Mouse (Mus musculus): ENCODE data around the gene Prss34. TPM values are rescaled to one million over a fixed set of nuclear protein-coding genes. Genes with fewer than 3 reads are reported as not detected.

Gene Prss34
- polyA plus RNA-seq, 1 experiment from 2014 or later = 0.09 TPM

DNA sequence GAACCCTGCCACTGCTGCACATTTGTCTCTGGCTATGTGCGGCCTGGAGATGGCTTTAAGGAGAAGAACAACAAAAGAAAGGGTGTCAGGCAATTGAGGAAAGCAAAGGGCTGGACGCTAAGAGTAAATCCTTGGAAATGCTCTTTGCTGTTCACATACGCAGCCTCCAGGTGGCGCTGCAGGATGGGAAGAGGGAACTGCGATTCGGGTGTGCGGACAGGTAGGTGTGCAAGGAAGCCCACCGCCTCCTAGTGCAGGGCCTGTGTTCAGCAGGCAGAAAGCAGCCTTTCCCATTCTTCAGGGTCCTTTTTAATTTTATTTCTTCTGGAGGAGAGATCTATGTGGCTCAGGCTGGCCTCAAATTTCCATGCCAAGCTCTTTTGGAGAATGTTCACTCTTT lies 35.7 kb downstream of the Prss34 start:
- ATAC-seq (replicated peaks; ENCODE audit: low FRiP score, low read depth) = no peak; the same call in 1 of the 2 replicates
- H3K27me3 ChIP-seq (ENCODE audit: insufficient read depth, low read length) = no peaks in the 10 kb centered on the region
- H3K4me3 ChIP-seq (replicated peaks; ENCODE audit: low read depth, low read length) = no peak overlapping the region
- H3K4me1 ChIP-seq (replicated peaks; ENCODE audit: insufficient read depth, low read length) = no peaks in the 10 kb centered on the region
- H3K27ac ChIP-seq = no peak overlapping the region
- peak; percentile 98 for TF ChIP-seq CTCF (IDR thresholded peaks at IDR 0.05; ENCODE audit: low read depth)
- DNase-seq (ENCODE audit: low spot score) = peak; percentile 86
- no peak overlapping the region for H3K4me2 ChIP-seq (ENCODE audit: low read length)
- WGBS = 1% methylated on average over 8 of the region's 8 CpGs
- H3K9ac ChIP-seq (ENCODE audit: low read depth, low read length) = no peak overlapping the region
- no peaks in the 10 kb centered on the region for H3K36me3 ChIP-seq (ENCODE audit: insufficient read depth, low read length)
- no peaks in the 10 kb centered on the region for H3K9me3 ChIP-seq (replicated peaks; ENCODE audit: low read length)

GRCm38 (mm10) chr17:25338218-25338617 lies 40.0 kb downstream of the Prss34 start:
- no peaks in the 10 kb centered on the region for H3K9me3 ChIP-seq (replicated peaks; ENCODE audit: low read length)
- 76% methylated on average over 4 of the region's 4 CpGs for WGBS
- no peak for DNase-seq (ENCODE audit: low spot score)
- H3K36me3 ChIP-seq (ENCODE audit: insufficient read depth, low read length) = no peaks in the 10 kb centered on the region
- TF ChIP-seq CTCF (IDR thresholded peaks at IDR 0.05; ENCODE audit: low read depth) = no peak
- H3K4me1 ChIP-seq (replicated peaks; ENCODE audit: insufficient read depth, low read length) = no peaks in the 10 kb centered on the region
- H3K4me2 ChIP-seq (ENCODE audit: low read length) = no peak overlapping the region
- no peak overlapping the region for H3K4me3 ChIP-seq (replicated peaks; ENCODE audit: low read depth, low read length)
- H3K27me3 ChIP-seq (ENCODE audit: insufficient read depth, low read length) = no peaks in the 10 kb centered on the region
- H3K27ac ChIP-seq = no peak overlapping the region
- no peak overlapping the region for H3K9ac ChIP-seq (ENCODE audit: low read depth, low read length)
- ATAC-seq (replicated peaks; ENCODE audit: low FRiP score, low read depth) = no peak

- Histone ChIP-seq H3K9ac (ENCODE audit: low read depth, low read length) (no peak overlapping the region), H3K4me2 (ENCODE audit: low read length) (no peak overlapping the region), H3K27me3 (ENCODE audit: insufficient read depth, low read length) (no peaks in the 10 kb centered on the region), H3K4me1 (replicated peaks; ENCODE audit: insufficient read depth, low read length) (no peaks in the 10 kb centered on the region), H3K4me3 (replicated peaks; ENCODE audit: low read depth, low read length) (no peak overlapping the region), H3K27ac (no peak overlapping the region), H3K36me3 (ENCODE audit: insufficient read depth, low read length) (no peaks in the 10 kb centered on the region), H3K9me3 (replicated peaks; ENCODE audit: low read length) (no peaks in the 10 kb centered on the region)
- 89% methylated on average over 6 of the region's 6 CpGs for WGBS
- no peak for TF ChIP-seq CTCF (IDR thresholded peaks at IDR 0.05; ENCODE audit: low read depth)
- DNase-seq (ENCODE audit: low spot score) = no peak
- no peak for ATAC-seq (replicated peaks; ENCODE audit: low FRiP score, low read depth)
Measured at GRCm38 (mm10) chr17:25340003-25340402, 41.8 kb downstream of the Prss34 start.

DNA sequence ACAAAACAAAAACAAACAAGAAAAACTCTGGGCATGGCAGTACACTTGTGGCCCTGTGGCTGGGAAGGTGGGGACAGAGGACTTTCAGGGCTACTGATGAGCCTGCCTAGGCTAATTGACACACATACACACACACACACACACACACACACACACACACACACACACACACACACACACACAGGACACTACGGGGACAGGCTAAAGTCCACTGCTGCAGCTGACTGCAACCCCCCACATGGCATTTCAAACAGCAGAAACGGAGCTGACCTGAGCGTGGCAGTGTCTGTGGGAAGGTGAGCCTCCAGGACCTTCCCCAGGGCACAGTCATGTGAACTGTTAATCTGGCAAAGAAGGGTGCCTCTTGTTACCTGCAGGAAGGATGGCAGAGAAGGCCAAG lies 43.3 kb downstream of the Prss34 start:
- no peaks in the 10 kb centered on the region for H3K27me3 ChIP-seq (ENCODE audit: insufficient read depth, low read length)
- no peaks in the 10 kb centered on the region for H3K9me3 ChIP-seq (replicated peaks; ENCODE audit: low read length)
- ATAC-seq (replicated peaks; ENCODE audit: low FRiP score, low read depth) = peak; percentile 76; the same call in 1 of the 2 replicates
- no peak for DNase-seq (ENCODE audit: low spot score)
- 39% methylated on average over 3 of the region's 3 CpGs for WGBS
- H3K4me2 ChIP-seq (ENCODE audit: low read length) = no peak overlapping the region
- H3K9ac ChIP-seq (ENCODE audit: low read depth, low read length) = no peak overlapping the region
- H3K4me3 ChIP-seq (replicated peaks; ENCODE audit: low read depth, low read length) = no peak overlapping the region
- TF ChIP-seq CTCF (IDR thresholded peaks at IDR 0.05; ENCODE audit: low read depth) = no peak
- H3K4me1 ChIP-seq (replicated peaks; ENCODE audit: insufficient read depth, low read length) = no peaks in the 10 kb centered on the region
- H3K36me3 ChIP-seq (ENCODE audit: insufficient read depth, low read length) = no peaks in the 10 kb centered on the region
- H3K27ac ChIP-seq = no peak overlapping the region

DNA sequence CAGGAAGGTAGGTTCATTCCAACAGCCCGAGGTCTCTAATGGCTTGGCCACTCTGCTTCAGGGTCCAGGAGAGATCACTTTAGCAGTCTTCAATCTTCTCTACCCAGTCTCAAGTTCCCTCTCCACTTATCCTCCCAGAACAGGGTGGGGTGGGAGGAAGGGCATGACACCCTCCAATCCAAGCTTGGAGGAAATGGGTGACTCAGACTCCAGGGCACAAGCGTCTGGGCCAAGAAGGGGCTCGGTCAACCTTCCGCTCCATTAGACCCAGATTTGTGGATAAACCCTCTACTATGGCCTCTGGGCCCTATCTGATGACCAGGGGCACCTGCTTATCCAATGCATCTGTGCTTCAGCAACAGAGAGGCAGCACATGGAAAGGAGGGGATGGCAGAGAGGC lies 47.3 kb downstream of the Prss34 start, which contains the start of gene Tpsab1:
Tpsab1 (minus strand) TSS at position 101 of the 400 bp plus-strand sequence.
- ATAC-seq (replicated peaks; ENCODE audit: low FRiP score, low read depth) = no peak
- 74% methylated on average over 4 of the region's 4 CpGs for WGBS
- Histone ChIP-seq H3K4me3 (replicated peaks; ENCODE audit: low read depth, low read length) (no peak within 1 kb of the TSS), H3K36me3 (ENCODE audit: insufficient read depth, low read length) (no peaks in the 10 kb centered on the region), H3K27me3 (ENCODE audit: insufficient read depth, low read length) (no peaks in the 10 kb centered on the region), H3K4me1 (replicated peaks; ENCODE audit: insufficient read depth, low read length) (no peaks in the 10 kb centered on the region), H3K9ac (ENCODE audit: low read depth, low read length) (no peak within 1 kb of the TSS), H3K9me3 (replicated peaks; ENCODE audit: low read length) (no peaks in the 10 kb centered on the region), H3K4me2 (ENCODE audit: low read length) (no peak within 1 kb of the TSS), H3K27ac (no peak within 1 kb of the TSS)
- no peak for TF ChIP-seq CTCF (IDR thresholded peaks at IDR 0.05; ENCODE audit: low read depth)
- no peak for DNase-seq (ENCODE audit: low spot score)

Other genes starting within 250 kb of the Prss34 start
- gene Tmem204, start 214.8 kb upstream of the Prss34 start, polyA plus RNA-seq (2015; fragmentation: Nextera tagmentation; extraction: Ambion mirVana) = 54.5 and 59.9 TPM in 2 replicates
- gene Telo2, start 182.4 kb upstream of the Prss34 start, polyA plus RNA-seq (2015; fragmentation: Nextera tagmentation; extraction: Ambion mirVana) = 24.2 and 24.7 TPM in 2 replicates
- not detected in 2 replicates for gene Ptx4, start 177.6 kb upstream of the Prss34 start, polyA plus RNA-seq (2015; fragmentation: Nextera tagmentation; extraction: Ambion mirVana)
- 14.7 and 17.2 TPM in 2 replicates for gene Clcn7, start 165.0 kb upstream of the Prss34 start, polyA plus RNA-seq (2015; fragmentation: Nextera tagmentation; extraction: Ambion mirVana)
- not detected in 2 replicates for gene Ccdc154, start 135.9 kb upstream of the Prss34 start, polyA plus RNA-seq (2015; fragmentation: Nextera tagmentation; extraction: Ambion mirVana)
- gene Gm38655, start 122.9 kb upstream of the Prss34 start, polyA plus RNA-seq (2015; fragmentation: Nextera tagmentation; extraction: Ambion mirVana) = not detected in 2 replicates
- 31.6 and 32.1 TPM in 2 replicates for gene BC003965, start 113.8 kb upstream of the Prss34 start, polyA plus RNA-seq (2015; fragmentation: Nextera tagmentation; extraction: Ambion mirVana)
- 7.0 and 7.5 TPM in 2 replicates for gene Unkl, start 110.0 kb upstream of the Prss34 start, polyA plus RNA-seq (2015; fragmentation: Nextera tagmentation; extraction: Ambion mirVana)
- 68.8 and 71.2 TPM in 2 replicates for gene Gnptg, start 58.3 kb upstream of the Prss34 start, polyA plus RNA-seq (2015; fragmentation: Nextera tagmentation; extraction: Ambion mirVana)
- gene Tsr3, start 58.2 kb upstream of the Prss34 start, polyA plus RNA-seq (2015; fragmentation: Nextera tagmentation; extraction: Ambion mirVana) = 50.1 and 52.3 TPM in 2 replicates
- gene Baiap3, start 42.0 kb upstream of the Prss34 start, polyA plus RNA-seq (2015; fragmentation: Nextera tagmentation; extraction: Ambion mirVana) = 1.0 and 1.5 TPM in 2 replicates
- gene Ube2i, start 23.8 kb upstream of the Prss34 start, polyA plus RNA-seq (2015; fragmentation: Nextera tagmentation; extraction: Ambion mirVana) = 501 and 544 TPM in 2 replicates
- gene Prss28, start 10.3 kb downstream of the Prss34 start, polyA plus RNA-seq (2015; fragmentation: Nextera tagmentation; extraction: Ambion mirVana) = not detected in 2 replicates
- gene Prss29, start 20.3 kb downstream of the Prss34 start, polyA plus RNA-seq (2015; fragmentation: Nextera tagmentation; extraction: Ambion mirVana) = not detected in 2 replicates
- gene Tpsab1, start 47.2 kb downstream of the Prss34 start, polyA plus RNA-seq (2015; fragmentation: Nextera tagmentation; extraction: Ambion mirVana) = 0.19 and 0.55 TPM in 2 replicates
- 1.5 and 4.2 TPM in 2 replicates for gene Tpsb2, start 67.9 kb downstream of the Prss34 start, polyA plus RNA-seq (2015; fragmentation: Nextera tagmentation; extraction: Ambion mirVana)
- gene Tpsg1, start 70.9 kb downstream of the Prss34 start, polyA plus RNA-seq (2015; fragmentation: Nextera tagmentation; extraction: Ambion mirVana) = 0.18 and 0.41 TPM in 2 replicates
- 1.2 and 1.7 TPM in 2 replicates for gene Cacna1h, start 135.4 kb downstream of the Prss34 start, polyA plus RNA-seq (2015; fragmentation: Nextera tagmentation; extraction: Ambion mirVana)
- 0.14 TPM in 1 of 2 replicates, not detected in the other for gene Tekt4, start 156.2 kb downstream of the Prss34 start, polyA plus RNA-seq (2015; fragmentation: Nextera tagmentation; extraction: Ambion mirVana)
- gene Sstr5, start 198.9 kb downstream of the Prss34 start, polyA plus RNA-seq (2015; fragmentation: Nextera tagmentation; extraction: Ambion mirVana) = not detected in 2 replicates

Data from kidney, postnatal 0 days (tissue).